Mouse (Mus musculus) stomach, postnatal 0 days (tissue): ENCODE measurements around the gene Gramd4.

Experiments
- CTCF ChIP-seq: IDR thresholded peaks from 2 replicates; pipeline ENCODE4 v1.5.1; 2016; ENCODE audit warnings: antibody characterized with exemption, low read depth, mild to moderate bottlenecking, moderate library complexity
- EP300 ChIP-seq: optimal IDR thresholded peaks from 2 replicates; pipeline ENCODE3; 2016; ENCODE audit warnings: antibody characterized with exemption

DNA sequence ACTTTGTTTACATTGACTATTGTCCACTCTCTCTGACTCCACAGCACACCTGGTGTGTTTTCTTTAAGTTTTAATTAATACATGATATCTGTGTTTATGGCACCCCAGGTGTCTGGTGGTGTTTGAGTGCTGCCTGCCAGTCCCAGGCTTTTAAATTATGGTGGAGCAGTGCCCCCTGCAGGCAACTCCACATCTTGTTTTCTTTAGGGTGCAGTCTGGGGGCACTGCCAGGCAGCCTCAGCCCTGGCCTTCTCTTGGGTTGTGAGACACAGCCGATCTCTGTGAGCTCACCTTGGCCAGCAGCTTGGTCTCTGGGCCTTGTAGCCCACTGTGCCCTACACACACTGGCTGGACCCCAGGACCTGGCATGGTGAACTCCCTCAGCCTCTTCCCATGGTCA lies 66.9 kb downstream of the Gramd4 start:
- TF ChIP-seq CTCF (peak; percentile 83), EP300 (no peak)
